Mouse (Mus musculus): Measurements from ENCODE around the gene Tspyl3. TPM values are rescaled to one million over a fixed set of nuclear protein-coding genes. Genes with fewer than 3 reads are reported as not detected.

The Tspyl3 gene
- total and polyA plus RNA-seq, 2 experiments from 2014 or later, result 28.8 to 52.2 TPM

DNA sequence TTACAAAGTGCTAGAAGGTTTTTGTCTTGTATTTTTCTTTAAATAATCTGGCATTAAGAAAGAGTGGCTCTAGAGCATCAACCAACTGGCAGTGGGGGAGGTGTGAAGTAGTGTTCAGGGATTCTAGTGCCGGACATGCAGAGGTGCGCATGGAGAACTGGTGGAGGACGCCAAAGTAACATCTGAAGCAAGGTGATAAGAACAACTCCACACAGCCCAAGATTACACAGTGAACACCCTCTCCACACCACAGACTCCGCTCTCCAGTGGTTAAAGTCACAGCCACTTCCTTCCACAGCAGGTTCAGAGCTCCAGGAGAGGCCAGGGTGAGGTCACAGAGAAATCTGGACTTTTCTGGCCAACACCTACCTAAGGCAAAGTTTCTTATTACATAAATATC, 2.7 kb upstream of the Tspyl3 start:
- WGBS, result 93% methylated on average over 4 of the region's 4 CpGs
- H3K27me3 ChIP-seq (ENCODE audit: insufficient read depth, low read length), result no peaks in the 10 kb centered on the region
- no peak overlapping the region for H3K9ac ChIP-seq
- peaks cover 48% of the 10 kb centered on the region for H3K36me3 ChIP-seq (ENCODE audit: insufficient read depth)
- ATAC-seq (no peak), DNase-seq (no peak)
- no peak for TF ChIP-seq CTCF (IDR thresholded peaks at IDR 0.05; ENCODE audit: low read depth)
- no peaks in the 10 kb centered on the region for H3K9me3 ChIP-seq (ENCODE audit: low read length)
- no peak overlapping the region for H3K27ac ChIP-seq (ENCODE audit: low read depth, low read length)
- no peak overlapping the region for H3K4me3 ChIP-seq (ENCODE audit: low read depth, low read length)
- peaks cover 4% of the 10 kb centered on the region; the same call in 1 of the 2 replicates for H3K4me1 ChIP-seq (ENCODE audit: insufficient read depth)
- no peak overlapping the region for H3K4me2 ChIP-seq (ENCODE audit: low read depth)

DNA sequence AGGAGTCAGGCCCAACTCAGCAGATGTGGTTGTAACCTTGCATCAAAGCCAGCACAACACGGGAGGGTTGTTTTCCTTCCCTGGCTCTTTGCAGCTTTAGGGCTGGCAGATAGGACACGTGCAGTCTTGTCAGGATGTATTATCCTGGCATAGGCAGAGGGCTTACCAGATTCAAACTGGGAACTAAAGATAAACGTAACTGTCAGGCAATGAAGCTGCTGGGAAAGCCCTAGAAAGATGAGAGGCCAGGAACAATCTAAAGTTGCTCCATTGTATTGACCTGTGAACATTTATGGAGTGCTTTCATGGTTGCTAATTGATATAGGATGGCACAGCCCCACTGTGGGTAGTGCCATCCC, 333 bp upstream of the Tspyl3 start:
- H3K4me1 ChIP-seq (ENCODE audit: insufficient read depth), result peaks cover 4% of the 10 kb centered on the region; the same call in 1 of the 2 replicates
- H3K4me2 ChIP-seq (ENCODE audit: low read depth), result peak overlapping the region; percentile 74
- H3K9me3 ChIP-seq (ENCODE audit: low read length), result no peaks in the 10 kb centered on the region
- H3K4me3 ChIP-seq (ENCODE audit: low read depth, low read length), result peak overlapping the region; percentile 59
- H3K36me3 ChIP-seq (ENCODE audit: insufficient read depth), result peaks cover 27% of the 10 kb centered on the region
- peak overlapping the region; percentile 84 for H3K9ac ChIP-seq
- no peaks in the 10 kb centered on the region for H3K27me3 ChIP-seq (ENCODE audit: insufficient read depth, low read length)
- TF ChIP-seq CTCF (IDR thresholded peaks at IDR 0.05; ENCODE audit: low read depth), result no peak
- ATAC-seq (peak; percentile 54), DNase-seq (no peak)
- H3K27ac ChIP-seq (ENCODE audit: low read depth, low read length), result peak overlapping the region; percentile 87
- 5% methylated on average over 3 of the region's 3 CpGs for WGBS

DNA sequence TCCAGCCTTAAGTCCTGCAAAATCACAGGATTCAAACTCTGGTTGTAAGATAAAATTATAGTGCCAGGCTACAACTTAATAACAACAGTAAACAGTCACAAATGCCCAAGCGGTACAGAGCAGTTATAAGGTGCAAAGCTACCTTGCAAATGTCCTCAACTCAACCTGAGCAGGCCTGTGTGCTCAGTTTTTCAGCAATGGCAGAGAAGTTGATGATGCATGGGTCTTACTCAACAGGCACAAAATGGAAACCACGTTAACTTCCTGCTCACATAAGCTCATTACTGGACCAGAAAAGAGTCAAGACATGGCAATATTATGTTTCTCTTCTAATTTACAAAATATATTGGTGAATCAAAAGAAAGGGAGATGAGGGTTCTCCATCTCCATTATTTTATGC, 2.7 kb downstream of the Tspyl3 start:
- DNase-seq (no peak), ATAC-seq (no peak)
- H3K4me1 ChIP-seq (ENCODE audit: insufficient read depth), result peaks cover 4% of the 10 kb centered on the region; the same call in 1 of the 2 replicates
- no peak for TF ChIP-seq CTCF (IDR thresholded peaks at IDR 0.05; ENCODE audit: low read depth)
- H3K27me3 ChIP-seq (ENCODE audit: insufficient read depth, low read length), result no peaks in the 10 kb centered on the region
- H3K4me3 ChIP-seq (ENCODE audit: low read depth, low read length), result no peak overlapping the region
- H3K36me3 ChIP-seq (ENCODE audit: insufficient read depth), result no peaks in the 10 kb centered on the region
- H3K4me2 ChIP-seq (ENCODE audit: low read depth), result no peak overlapping the region
- WGBS, result 92% methylated on average over 2 of the region's 2 CpGs
- H3K9me3 ChIP-seq (ENCODE audit: low read length), result no peaks in the 10 kb centered on the region
- no peak overlapping the region for H3K27ac ChIP-seq (ENCODE audit: low read depth, low read length)
- no peak overlapping the region for H3K9ac ChIP-seq

DNA sequence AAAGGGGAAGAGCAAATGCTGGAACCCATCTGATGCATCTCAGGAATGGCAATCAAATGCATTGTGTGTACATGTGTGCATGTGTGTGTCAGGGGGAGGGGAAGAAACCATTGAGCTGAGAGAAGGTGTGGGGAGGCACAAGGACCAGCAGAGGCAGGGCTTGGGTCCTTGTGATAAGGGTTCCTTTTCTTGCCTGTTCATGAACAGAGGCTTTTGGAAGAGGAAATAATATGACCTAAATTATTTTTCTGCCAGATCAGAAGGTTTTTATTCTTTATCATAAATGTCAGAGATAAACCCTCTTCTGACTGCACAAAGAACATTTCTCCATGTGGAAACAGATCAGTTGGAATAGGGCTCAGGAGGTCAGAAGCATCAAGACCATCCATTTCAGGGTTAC, 3.1 kb downstream of the Tspyl3 start:
- DNase-seq, result no peak
- Histone ChIP-seq H3K9me3 (ENCODE audit: low read length) (no peaks in the 10 kb centered on the region), H3K4me1 (ENCODE audit: insufficient read depth) (peaks cover 4% of the 10 kb centered on the region; the same call in 1 of the 2 replicates), H3K4me2 (ENCODE audit: low read depth) (no peak overlapping the region), H3K4me3 (ENCODE audit: low read depth, low read length) (no peak overlapping the region), H3K27ac (ENCODE audit: low read depth, low read length) (no peak overlapping the region), H3K36me3 (ENCODE audit: insufficient read depth) (no peaks in the 10 kb centered on the region), H3K9ac (no peak overlapping the region), H3K27me3 (ENCODE audit: insufficient read depth, low read length) (no peaks in the 10 kb centered on the region)
- no peak for TF ChIP-seq CTCF (IDR thresholded peaks at IDR 0.05; ENCODE audit: low read depth)
- ATAC-seq, result no peak

DNA sequence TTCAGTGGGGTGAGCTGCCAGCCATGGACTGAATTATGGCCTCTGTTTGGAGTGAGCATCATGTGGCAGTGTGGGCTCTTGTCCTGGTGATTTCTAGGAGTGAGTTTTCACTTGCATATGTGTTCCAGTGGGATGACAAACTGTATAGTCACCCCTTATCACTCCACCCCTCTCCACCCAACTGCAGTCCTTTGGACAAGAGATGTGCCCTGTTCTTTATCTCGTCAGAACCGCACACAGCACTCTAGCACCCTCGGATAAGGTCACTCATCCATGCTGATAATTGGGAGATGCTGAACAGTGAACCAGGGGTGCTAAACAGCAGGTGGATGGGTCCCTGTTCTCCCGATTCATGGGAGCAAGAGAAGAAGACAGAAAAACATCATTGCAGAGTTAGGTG, 3.6 kb downstream of the Tspyl3 start:
- Histone ChIP-seq H3K4me3 (ENCODE audit: low read depth, low read length) (no peak overlapping the region), H3K9me3 (ENCODE audit: low read length) (no peaks in the 10 kb centered on the region), H3K36me3 (ENCODE audit: insufficient read depth) (no peaks in the 10 kb centered on the region), H3K27ac (ENCODE audit: low read depth, low read length) (no peak overlapping the region), H3K27me3 (ENCODE audit: insufficient read depth, low read length) (no peaks in the 10 kb centered on the region), H3K9ac (no peak overlapping the region), H3K4me1 (ENCODE audit: insufficient read depth) (peaks cover 4% of the 10 kb centered on the region; the same call in 1 of the 2 replicates), H3K4me2 (ENCODE audit: low read depth) (no peak overlapping the region)
- 87% methylated on average over 4 of the region's 4 CpGs for WGBS
- TF ChIP-seq CTCF (IDR thresholded peaks at IDR 0.05; ENCODE audit: low read depth), result no peak
- no peak for DNase-seq
- no peak for ATAC-seq

DNA sequence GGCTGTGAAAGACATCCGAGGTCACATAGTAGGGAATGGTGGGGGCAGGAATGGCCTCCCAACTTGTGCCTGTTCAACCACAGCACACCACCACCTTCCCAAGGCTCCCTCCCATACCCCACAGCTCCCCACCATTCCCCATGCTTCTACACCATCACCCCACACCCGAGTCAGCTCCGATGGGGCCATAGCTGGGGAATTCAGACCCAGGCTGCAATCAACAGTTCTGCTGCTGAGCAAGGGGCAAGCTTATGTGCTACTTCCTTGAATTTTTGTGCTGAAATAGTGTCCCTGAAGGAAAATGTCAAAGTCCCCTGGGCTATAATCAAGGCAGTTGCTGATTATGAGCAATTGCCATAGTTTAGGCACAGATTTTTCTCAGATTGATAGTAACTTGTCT, 6.7 kb downstream of the Tspyl3 start:
- no peak for ATAC-seq
- WGBS, result 84% methylated on average over 3 of the region's 3 CpGs

DNA sequence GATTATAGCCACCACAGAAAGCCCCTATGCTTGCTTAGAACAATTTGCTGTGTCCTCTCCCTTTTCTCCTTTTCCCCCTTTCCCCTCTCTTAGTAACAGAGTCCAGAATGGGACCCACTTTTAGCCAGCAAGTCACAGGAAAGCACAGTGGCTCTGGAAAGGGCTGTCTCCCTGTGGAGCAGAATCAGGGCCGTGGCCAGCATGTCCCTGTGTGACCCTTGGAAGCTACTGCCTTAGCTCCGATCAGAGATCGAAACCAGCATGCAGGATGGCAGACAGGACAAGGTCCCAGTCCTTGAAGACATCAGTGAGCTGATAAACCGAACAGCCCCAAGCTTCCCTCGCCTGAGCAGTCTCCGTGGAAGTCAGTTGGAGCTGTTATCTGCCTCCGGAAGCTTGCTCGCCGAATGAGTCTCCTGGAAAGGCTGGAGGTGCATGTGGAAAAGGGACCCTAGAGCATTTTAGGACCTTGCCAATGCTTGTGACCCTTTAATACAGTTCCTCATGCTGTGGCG, 7.4 kb downstream of the Tspyl3 start:
- no peak for ATAC-seq
- WGBS, result 92% methylated on average over 10 of the region's 10 CpGs

More for the DNA sequence above, 6.7 kb downstream of the Tspyl3 start:
- Histone ChIP-seq H3K27me3 (ENCODE audit: insufficient read depth, low read length) (no peaks in the 10 kb centered on the region), H3K4me2 (ENCODE audit: low read depth) (no peak overlapping the region), H3K4me1 (ENCODE audit: insufficient read depth) (no peaks in the 10 kb centered on the region), H3K9me3 (ENCODE audit: low read length) (no peaks in the 10 kb centered on the region), H3K9ac (no peak overlapping the region), H3K36me3 (ENCODE audit: insufficient read depth) (no peaks in the 10 kb centered on the region), H3K4me3 (ENCODE audit: low read depth, low read length) (no peak overlapping the region), H3K27ac (ENCODE audit: low read depth, low read length) (no peak overlapping the region)
- no peak for DNase-seq
- TF ChIP-seq CTCF (IDR thresholded peaks at IDR 0.05; ENCODE audit: low read depth), result no peak

More for the DNA sequence above, 7.4 kb downstream of the Tspyl3 start:
- Histone ChIP-seq H3K27me3 (ENCODE audit: insufficient read depth, low read length) (no peaks in the 10 kb centered on the region), H3K36me3 (ENCODE audit: insufficient read depth) (no peaks in the 10 kb centered on the region), H3K4me2 (ENCODE audit: low read depth) (no peak overlapping the region), H3K4me3 (ENCODE audit: low read depth, low read length) (no peak overlapping the region), H3K27ac (ENCODE audit: low read depth, low read length) (no peak overlapping the region), H3K9ac (no peak overlapping the region), H3K9me3 (ENCODE audit: low read length) (no peaks in the 10 kb centered on the region), H3K4me1 (ENCODE audit: insufficient read depth) (no peaks in the 10 kb centered on the region)
- no peak for DNase-seq
- no peak for TF ChIP-seq CTCF (IDR thresholded peaks at IDR 0.05; ENCODE audit: low read depth)

Measured in forebrain, postnatal 0 days (tissue).